Mouse (Mus musculus): ENCODE measurements around the gene Gm7257.

Gene Gm7257

DNA sequence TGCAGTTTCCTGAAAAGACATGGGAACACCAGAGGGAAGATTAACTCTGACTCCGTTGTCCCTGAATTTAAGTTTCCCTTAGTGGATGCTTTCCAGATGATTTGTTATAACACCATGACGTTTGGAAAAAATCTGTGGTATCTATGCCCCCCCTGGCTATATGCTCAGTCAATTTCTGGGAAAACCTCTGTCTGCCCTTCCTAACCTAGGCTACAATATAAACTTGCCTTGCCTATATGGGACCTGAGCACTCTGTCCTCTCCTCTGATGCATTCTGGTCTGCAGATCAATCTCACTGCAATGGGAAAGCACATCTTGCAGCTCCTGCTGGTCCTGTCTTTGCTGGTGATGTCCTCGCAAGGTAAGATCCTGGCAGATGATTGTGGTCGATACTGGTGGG lies at the start of gene Gm7257:
Gene Gm7257 (plus strand): TSS at position 301 of the 400 bp plus-strand sequence.
- no peak for DNase-seq

DNA sequence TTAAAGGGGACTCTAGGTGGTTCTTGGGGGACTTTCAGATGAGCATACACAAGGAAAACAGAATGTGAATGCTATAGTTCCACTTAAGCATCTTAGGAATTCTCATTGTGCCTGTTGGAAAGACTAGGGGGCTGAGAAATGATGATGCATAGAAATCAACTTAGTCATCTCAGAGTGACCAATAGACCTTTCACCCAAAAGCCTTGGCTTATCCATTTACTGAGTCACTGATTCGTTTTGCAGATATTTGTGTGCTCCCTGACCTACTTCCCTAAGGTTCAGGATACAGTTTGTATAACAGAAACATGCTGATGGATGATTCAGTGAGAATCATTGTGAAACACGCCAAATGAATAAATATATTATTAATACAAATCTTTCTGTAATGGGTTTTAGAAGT lies 28.7 kb upstream of the Gm7257 start:
- no peak for DNase-seq

DNA sequence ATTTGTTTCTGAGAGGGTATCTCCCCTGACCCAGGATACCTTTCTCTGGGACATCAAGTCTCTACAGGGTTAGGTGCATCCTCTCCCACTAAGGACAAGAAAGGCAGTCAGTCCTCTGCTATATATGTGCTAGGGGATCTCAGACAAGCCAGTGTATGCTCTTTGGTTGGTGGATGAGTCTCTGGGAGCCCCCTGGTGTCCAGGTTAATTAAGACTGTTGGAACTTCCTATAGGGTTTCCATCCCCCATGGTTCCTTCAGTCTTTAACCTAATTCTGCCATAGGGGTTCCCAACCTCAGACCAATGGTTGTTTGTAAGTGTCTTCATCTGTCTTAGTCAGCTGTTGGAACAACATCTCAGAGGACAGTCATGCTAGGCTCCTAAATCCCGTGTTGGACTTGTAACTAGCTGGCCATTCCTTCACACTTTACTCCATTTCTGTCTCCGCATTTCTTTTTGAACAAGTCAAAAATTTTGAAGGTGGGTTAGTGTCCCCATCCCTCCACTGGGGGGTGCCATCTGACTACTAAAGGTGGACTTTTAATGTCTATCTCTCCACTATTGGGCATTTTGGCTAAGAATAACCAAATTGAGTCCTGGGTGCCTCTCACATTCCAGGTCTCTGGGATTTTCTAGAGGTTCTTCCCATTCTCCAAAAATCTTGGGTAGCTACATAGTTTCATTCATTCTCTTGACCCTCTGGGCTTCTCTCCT lies 3.5 kb downstream of the Gm7257 start:
- DNase-seq, result peak in 1 of 2 experiments; percentile 11

DNA sequence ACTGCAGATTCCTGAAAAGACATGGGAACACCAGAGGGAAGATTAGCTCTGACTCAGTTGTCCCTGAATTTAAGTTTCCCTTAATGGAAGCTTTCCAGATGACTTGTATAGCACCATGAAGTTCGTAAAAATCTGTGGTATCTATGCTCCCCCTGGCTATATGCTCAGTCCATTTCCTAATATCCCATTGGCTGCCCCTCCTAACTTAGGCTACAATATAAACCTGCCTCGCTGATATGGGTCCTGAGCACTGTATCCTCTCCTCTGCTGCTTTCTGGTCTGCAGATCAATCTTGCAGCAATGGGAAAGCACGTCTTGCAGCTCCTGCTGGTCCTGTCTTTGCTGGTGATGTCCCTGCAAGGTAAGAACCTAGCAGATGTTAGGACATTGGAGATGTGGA lies 43.7 kb downstream of the Gm7257 start, which contains the start of gene Gm9513:
Gene Gm9513 (plus strand): TSS at position 301 of the 400 bp plus-strand sequence.
- DNase-seq, result no peak
